Mouse (Mus musculus) hindbrain, postnatal 0 days (tissue): ENCODE measurements around the gene Tmub2. TPM values are rescaled to one million over a fixed set of nuclear protein-coding genes. Genes with fewer than 3 reads are reported as not detected.

Experiments used
- ATAC-seq: fragments of 200-750 bp; cut with Nextera tagmentation; 2 replicates; pipeline ENCODE4 v1.8.0; 2017; ENCODE audit warnings: mild to moderate bottlenecking, moderate TSS enrichment, moderate library complexity
- DNase-seq: peaks from one replicate; pipeline ENCODE4 v3.0.0-alpha.2; 2015; ENCODE audit warnings: low spot score
- H3K27ac ChIP-seq: fragments of 300-500 bp; sonication (generic); 2 replicates; pipeline ENCODE4 v1.5.1; 2014; ENCODE audit warnings: mild to moderate bottlenecking
- H3K27me3 ChIP-seq: fragments of 300-500 bp; sonication (generic); 2 replicates; pipeline ENCODE4 v1.6.1; 2014; ENCODE audit warnings: low read length, mixed read lengths; ENCODE audit not compliant: insufficient read depth
- H3K36me3 ChIP-seq: fragments of 300-500 bp; sonication (generic); 2 replicates; pipeline ENCODE4 v1.6.1; 2014; ENCODE audit warnings: low read length, mixed read lengths; ENCODE audit not compliant: insufficient read depth
- H3K4me1 ChIP-seq: fragments of 300-500 bp; sonication (generic); 2 replicates; pipeline ENCODE4 v1.6.1; 2014; ENCODE audit warnings: antibody characterized with exemption, low read length, mixed read lengths; ENCODE audit not compliant: insufficient read depth
- H3K4me2 ChIP-seq: fragments of 300-500 bp; sonication (generic); 2 replicates; pipeline ENCODE4 v1.6.1; 2014; ENCODE audit warnings: low read depth, mild to moderate bottlenecking, low read length, moderate library complexity, mixed read lengths
- H3K4me3 ChIP-seq: fragments of 300-500 bp; sonication (generic); 2 replicates; pipeline ENCODE4 v1.5.1; 2014; ENCODE audit warnings: low read length
- H3K9ac ChIP-seq: fragments of 300-500 bp; sonication (generic); replicated peaks from 2 replicates; pipeline ENCODE4 v1.6.1; 2014; ENCODE audit warnings: mild to moderate bottlenecking, low read length, moderate library complexity, mixed read lengths
- H3K9me3 ChIP-seq: fragments of 300-500 bp; sonication (generic); 2 replicates; pipeline ENCODE4 v1.6.1; 2016; ENCODE audit warnings: low read length, mixed read lengths
- CTCF ChIP-seq: IDR thresholded peaks from 2 replicates; pipeline ENCODE4 v1.5.1; 2016; ENCODE audit warnings: antibody characterized with exemption, control low read depth, low read depth
- whole genome bisulfite sequencing: fragments of 180-500 bp; shearing (Covaris S2); extraction: QIAGEN DNeasy Blood & Tissue Kit; methylation state at CpG from one replicate; pipeline ENCODE4 v1.1.7; 2014; 5-methylcytosine and 5-hydroxymethylcytosine counted together
- polyA plus RNA-seq: library from polyadenylated mRNA; unstranded; fragments of >200 nt; fragmentation: Nextera tagmentation; extraction: Ambion mirVana; gene quantifications from 2 replicates; pipeline ENCODE4 v1.2.1, GENCODE M21; 2015
- total RNA-seq: library from RNA; depleted of rRNA; stranded (reverse); fragments of >200 nt; gene quantifications from 2 replicates; pipeline ENCODE4 v1.2.3, GENCODE M21; 2014

Tmub2 gene
- total and polyA plus RNA-seq, 2 experiments from 2014 or later = 72.2 to 92.7 TPM

DNA sequence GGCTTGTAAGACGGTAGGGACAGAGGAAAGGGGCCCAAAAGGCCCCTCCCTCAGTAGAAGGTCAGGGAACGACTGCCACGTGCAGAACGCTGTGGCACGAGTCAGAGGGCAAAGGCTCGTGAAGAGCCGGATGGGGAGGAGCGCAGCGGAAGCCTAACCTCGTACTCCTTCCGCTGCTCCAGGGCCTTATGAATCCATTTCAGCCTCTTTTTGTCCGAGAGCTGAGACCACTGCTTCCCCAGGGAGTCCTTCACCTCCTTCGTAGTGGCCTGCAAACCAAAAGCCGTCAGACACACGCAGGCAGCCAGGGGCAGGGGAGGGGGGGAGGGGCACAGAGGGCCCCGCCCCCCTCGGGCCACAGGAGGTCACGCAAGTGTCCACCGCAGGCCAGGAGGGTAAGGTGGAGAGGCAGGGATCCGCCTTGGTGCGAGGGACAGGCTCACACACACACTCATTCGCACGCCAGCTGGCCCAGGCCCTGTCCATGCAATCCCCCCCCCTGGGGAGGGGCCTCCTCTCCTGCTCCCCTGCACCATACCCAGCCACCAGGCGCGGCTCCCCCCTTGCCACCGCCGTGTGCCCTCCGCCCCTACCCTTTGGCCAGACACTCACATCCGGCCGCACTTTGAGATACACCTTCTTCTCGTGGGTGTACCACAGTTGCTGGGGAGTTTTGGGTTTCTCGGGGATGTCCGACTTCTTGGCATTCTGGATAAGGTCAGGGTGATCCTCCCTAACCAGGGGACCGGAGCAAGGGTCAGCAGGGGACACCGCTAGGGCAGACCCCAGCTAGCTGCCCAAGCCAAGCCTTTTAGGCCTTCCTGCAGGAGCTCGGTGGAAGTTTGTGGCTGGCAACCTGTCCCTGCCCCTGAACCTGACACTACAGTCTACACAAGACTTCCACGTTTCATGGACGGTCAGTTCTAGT lies 26.3 kb downstream of the Tmub2 start:
- no peaks in the 10 kb centered on the region for H3K9me3 ChIP-seq
- H3K4me3 ChIP-seq = no peak overlapping the region
- no peak overlapping the region for H3K27ac ChIP-seq
- ATAC-seq (no peak), DNase-seq (no peak)
- no peaks in the 10 kb centered on the region for H3K27me3 ChIP-seq
- 54% methylated on average over 34 of the region's 38 CpGs for WGBS
- H3K36me3 ChIP-seq = peaks cover 47% of the 10 kb centered on the region
- H3K4me2 ChIP-seq = no peak overlapping the region
- H3K9ac ChIP-seq = no peak overlapping the region
- 0 out of 2 replicates have a peak, but pooled peaks cover 3% of the 10 kb centered on the region for H3K4me1 ChIP-seq
- no peak for TF ChIP-seq CTCF

DNA sequence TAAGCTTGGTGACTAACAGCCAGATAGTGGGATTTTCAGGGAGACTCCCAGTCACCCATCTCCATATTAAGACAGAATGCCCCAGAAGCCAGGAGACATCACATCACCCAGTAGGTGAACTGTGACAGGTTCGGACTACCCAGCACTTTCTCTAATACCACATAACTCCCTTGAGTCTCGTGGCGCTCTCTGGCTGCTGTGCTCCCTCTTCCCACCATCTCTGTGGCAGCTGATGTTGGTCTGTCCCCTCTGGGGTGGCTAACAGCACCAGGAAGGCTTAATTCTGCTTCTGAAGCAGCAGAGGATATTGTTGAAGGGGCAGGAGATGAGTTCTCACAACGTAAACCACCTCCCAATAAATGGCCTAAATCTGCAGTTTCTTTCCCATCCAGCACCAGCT lies 27.2 kb downstream of the Tmub2 start:
- no peak overlapping the region for H3K4me2 ChIP-seq
- DNase-seq (no peak), ATAC-seq (no peak)
- H3K27ac ChIP-seq = no peak overlapping the region
- no peaks in the 10 kb centered on the region for H3K9me3 ChIP-seq
- H3K9ac ChIP-seq = no peak overlapping the region
- no peak for TF ChIP-seq CTCF
- no peak overlapping the region for H3K4me3 ChIP-seq
- WGBS = 83% methylated on average over 4 of the region's 4 CpGs
- H3K36me3 ChIP-seq = peaks cover 38% of the 10 kb centered on the region
- H3K4me1 ChIP-seq = 0 out of 2 replicates have a peak, but pooled peaks cover 7% of the 10 kb centered on the region
- H3K27me3 ChIP-seq = no peaks in the 10 kb centered on the region

DNA sequence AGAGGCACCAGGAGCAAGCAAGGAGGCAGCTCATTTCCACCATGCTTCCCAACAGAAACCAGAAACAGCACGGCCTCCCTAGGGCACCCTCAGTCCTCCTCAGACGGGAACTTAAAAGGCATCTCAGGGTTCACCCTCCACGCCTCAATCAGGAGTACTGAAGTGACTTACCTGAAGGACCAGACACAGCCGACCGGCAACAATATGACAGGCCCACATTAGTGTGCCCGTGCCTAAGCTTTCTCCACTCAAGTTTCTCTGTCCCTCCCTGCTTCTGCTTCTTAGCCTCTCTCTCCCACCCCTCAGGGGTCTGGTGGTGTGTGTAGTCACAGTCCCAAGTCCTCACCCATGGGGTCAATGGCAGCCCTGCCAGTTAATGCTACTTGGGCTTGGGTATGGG lies 27.9 kb downstream of the Tmub2 start:
- Histone ChIP-seq H3K4me2 (no peak overlapping the region), H3K27me3 (no peaks in the 10 kb centered on the region), H3K4me3 (no peak overlapping the region), H3K4me1 (0 out of 2 replicates have a peak, but pooled peaks cover 7% of the 10 kb centered on the region), H3K9ac (no peak overlapping the region), H3K9me3 (no peaks in the 10 kb centered on the region), H3K27ac (no peak overlapping the region), H3K36me3 (peaks cover 32% of the 10 kb centered on the region)
- no peak for TF ChIP-seq CTCF
- 82% methylated on average over 6 of the region's 6 CpGs for WGBS
- ATAC-seq = no peak
- no peak for DNase-seq

- H3K4me2 ChIP-seq = no peak overlapping the region
- no peak for TF ChIP-seq CTCF
- no peak for ATAC-seq
- H3K27me3 ChIP-seq = no peaks in the 10 kb centered on the region
- H3K4me3 ChIP-seq = no peak overlapping the region
- 91% methylated on average over 12 of the region's 12 CpGs for WGBS
- H3K36me3 ChIP-seq = peaks cover 27% of the 10 kb centered on the region
- no peak overlapping the region for H3K9ac ChIP-seq
- no peak overlapping the region for H3K27ac ChIP-seq
- DNase-seq = no peak
- H3K9me3 ChIP-seq = no peaks in the 10 kb centered on the region
- 0 out of 2 replicates have a peak, but pooled peaks cover 7% of the 10 kb centered on the region for H3K4me1 ChIP-seq
Observed at GRCm38 (mm10) chr11:102314321-102314720, 29.6 kb downstream of the Tmub2 start.

DNA sequence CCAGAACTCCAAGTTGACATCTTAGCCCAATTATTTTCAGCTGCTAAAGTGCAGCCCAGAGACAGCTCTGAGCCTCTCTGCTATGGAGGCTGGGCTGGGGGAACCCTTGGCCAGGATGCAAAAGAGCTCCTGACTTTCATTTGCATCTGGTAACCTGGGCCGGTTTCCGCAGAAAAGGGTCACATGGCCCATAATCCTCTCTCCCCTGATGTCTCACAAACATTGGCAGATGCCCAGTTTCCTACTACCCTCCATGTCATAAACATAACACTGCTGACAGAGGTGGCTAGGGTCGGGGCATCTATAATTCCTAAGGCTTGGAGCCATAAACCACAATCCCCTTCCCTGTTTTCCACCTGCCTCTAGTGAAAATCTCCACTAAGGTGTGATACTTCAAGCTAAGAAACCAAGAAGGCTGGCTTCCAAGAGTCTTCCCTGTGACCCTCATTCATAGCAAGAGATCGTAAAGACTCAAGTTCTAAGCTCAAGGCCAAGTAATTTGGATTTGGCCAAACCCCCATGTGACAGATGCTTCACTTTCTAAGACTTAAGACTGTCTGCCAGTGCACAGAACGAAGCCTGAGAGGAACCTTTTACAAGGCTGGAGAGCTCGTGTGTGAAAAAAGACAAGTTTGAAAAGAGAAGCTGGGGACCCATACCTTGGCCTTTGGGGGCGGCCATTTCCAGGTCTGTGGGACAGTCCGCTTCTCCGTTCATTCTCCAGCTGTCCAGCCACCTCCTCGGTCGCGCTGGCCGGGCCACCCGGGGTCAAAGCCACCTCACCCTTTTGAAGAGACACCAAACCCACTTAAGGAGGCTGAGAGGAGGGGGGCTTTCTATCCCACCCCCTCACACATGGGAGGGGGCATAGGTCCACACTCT lies 31.2 kb downstream of the Tmub2 start:
- ATAC-seq (no peak), DNase-seq (no peak)
- Histone ChIP-seq H3K4me1 (peaks cover 9% of the 10 kb centered on the region; the same call in 1 of the 2 replicates), H3K36me3 (peaks cover 20% of the 10 kb centered on the region), H3K9ac (peak overlapping the region; percentile 100; the same call in 1 of the 2 replicates), H3K9me3 (no peaks in the 10 kb centered on the region), H3K27ac (peak overlapping the region; percentile 99), H3K4me3 (peak overlapping the region; percentile 99), H3K4me2 (peak overlapping the region; percentile 85), H3K27me3 (no peaks in the 10 kb centered on the region)
- no peak; the same call in 1 of the 2 replicates for TF ChIP-seq CTCF
- 11% methylated on average over 14 of the region's 14 CpGs for WGBS

DNA sequence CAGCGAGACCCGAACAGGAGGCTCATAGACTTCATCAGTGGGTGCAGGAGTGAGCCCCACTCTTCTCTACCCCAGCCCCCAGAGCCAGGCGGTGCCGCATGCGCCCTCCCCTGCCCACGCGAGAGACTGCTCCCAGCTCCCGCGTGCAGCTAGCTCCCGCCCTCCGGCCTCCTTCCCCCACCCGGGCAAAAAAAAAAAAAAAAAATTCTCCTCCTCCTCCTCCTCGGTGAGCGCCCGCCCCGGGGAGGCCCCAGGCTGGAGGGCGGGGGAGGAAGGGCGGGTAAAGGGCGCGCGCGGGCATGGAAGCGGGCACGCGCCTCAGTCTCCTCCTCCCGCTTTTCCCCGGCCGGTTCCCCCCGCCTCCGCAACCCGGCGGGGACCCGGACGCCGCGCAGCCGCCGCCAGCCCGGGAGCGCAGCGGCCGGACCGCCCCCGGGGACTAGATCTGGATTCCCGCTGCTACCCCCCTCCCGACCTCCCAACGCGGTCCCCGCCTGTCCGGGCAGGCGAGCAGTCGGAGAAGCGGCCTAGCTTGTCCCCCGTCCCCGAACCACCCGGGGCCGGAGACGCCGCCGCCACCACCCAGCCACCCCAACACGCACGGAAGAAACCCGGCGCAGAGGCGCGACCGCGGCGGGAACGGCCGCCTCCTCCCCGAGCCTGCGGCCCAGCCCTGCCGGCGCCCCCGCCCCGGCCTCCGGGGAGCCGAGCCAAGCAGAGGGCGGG lies 32.0 kb downstream of the Tmub2 start:
- TF ChIP-seq CTCF = peak; percentile 14; the same call in 1 of the 2 replicates
- ATAC-seq = peak; percentile 48
- peaks cover 11% of the 10 kb centered on the region; the same call in 1 of the 2 replicates for H3K4me1 ChIP-seq
- under 1% methylated on average over 56 of the region's 80 CpGs for WGBS
- peaks cover 20% of the 10 kb centered on the region for H3K36me3 ChIP-seq
- H3K4me3 ChIP-seq = peak overlapping the region; percentile 99
- H3K27me3 ChIP-seq = no peaks in the 10 kb centered on the region
- peak overlapping the region; percentile 100 for H3K9ac ChIP-seq
- peak overlapping the region; percentile 85 for H3K4me2 ChIP-seq
- DNase-seq = peak; percentile 93
- H3K27ac ChIP-seq = peak overlapping the region; percentile 99
- H3K9me3 ChIP-seq = no peaks in the 10 kb centered on the region
